Mouse (Mus musculus): ENCODE data around the gene Smarcd3.

DNA sequence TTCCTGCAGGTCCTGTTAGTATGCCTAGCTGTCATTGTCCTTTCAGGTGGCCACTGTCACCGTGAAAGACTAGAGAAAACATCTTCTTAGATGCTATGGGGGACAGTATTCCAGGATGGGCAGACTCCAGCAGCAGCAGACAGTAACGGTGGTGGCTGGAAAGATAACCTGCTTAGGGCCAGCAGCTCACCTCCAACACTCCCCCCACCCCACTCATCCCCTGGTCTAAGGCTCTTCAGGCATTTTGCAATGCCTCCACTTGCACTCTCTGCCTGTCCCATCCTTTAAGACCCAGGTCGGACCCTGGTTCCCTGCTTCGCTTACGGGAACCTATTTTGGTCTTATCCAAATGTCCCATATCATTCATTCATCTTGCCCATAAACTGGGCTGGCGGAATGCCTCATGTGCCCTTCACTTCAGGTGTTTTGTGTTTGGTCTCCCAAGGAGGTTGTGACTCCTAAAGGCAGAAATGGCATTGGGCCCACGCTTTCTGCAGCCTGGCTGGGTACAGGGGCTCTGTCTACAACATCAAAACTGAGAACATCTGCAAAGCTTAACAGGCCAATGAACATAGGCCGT, 20.7 kb downstream of the Smarcd3 start:
- TF ChIP-seq CTCF (conservative IDR thresholded peaks at IDR 0.05; ENCODE audit: insufficient read depth, insufficient read length, low read depth, low read length), result no peak
- no peak for TF ChIP-seq POLR2A (IDR thresholded peaks at IDR 0.05; ENCODE audit: low read depth, low read length)
